Mouse (Mus musculus): ENCODE results near the gene Ubl3. TPM values are rescaled to one million over a fixed set of nuclear protein-coding genes. Genes with fewer than 3 reads are reported as not detected.

Gene Ubl3
- polyA plus RNA-seq, 1 experiment, result 45.3 TPM

- Histone ChIP-seq H3K27me3 (ENCODE audit: control insufficient read depth, insufficient read depth, low read length) (no peaks in the 10 kb centered on the region), H3K4me3 (ENCODE audit: control insufficient read depth, insufficient read depth, low read length) (no peak overlapping the region), H3K36me3 (ENCODE audit: control insufficient read depth, insufficient read depth, low read length) (no peaks in the 10 kb centered on the region), H3K27ac (ENCODE audit: control insufficient read depth, insufficient read depth, low read length) (no peak overlapping the region), H3K4me1 (replicated peaks; ENCODE audit: control insufficient read depth, insufficient read depth, low read length) (peaks cover 3% of the 10 kb centered on the region)
- 83% methylated on average over 7 of the region's 7 CpGs for WGBS
- no peak for TF ChIP-seq POLR2A (IDR thresholded peaks at IDR 0.05; ENCODE audit: control insufficient read depth, extremely low read depth, insufficient read depth, low read length, poor library complexity)
- TF ChIP-seq CTCF (IDR thresholded peaks at IDR 0.05; ENCODE audit: borderline replicate concordance, control insufficient read depth, extremely low read depth, insufficient read depth, low read length, poor library complexity), result no peak
- DNase-seq, result no peak
Observed at GRCm38 (mm10) chr5:148591448-148591862, 38.9 kb upstream of the Ubl3 start.

GRCm38 (mm10) chr5:148590603-148591447 is 38.2 kb upstream of the Ubl3 start:
- H3K4me3 ChIP-seq (ENCODE audit: control insufficient read depth, insufficient read depth, low read length), result no peak overlapping the region
- no peak for DNase-seq
- no peaks in the 10 kb centered on the region for H3K4me1 ChIP-seq (replicated peaks; ENCODE audit: control insufficient read depth, insufficient read depth, low read length)
- no peaks in the 10 kb centered on the region for H3K36me3 ChIP-seq (ENCODE audit: control insufficient read depth, insufficient read depth, low read length)
- H3K27ac ChIP-seq (ENCODE audit: control insufficient read depth, insufficient read depth, low read length), result no peak overlapping the region
- no peaks in the 10 kb centered on the region for H3K27me3 ChIP-seq (ENCODE audit: control insufficient read depth, insufficient read depth, low read length)
- TF ChIP-seq POLR2A (IDR thresholded peaks at IDR 0.05; ENCODE audit: control insufficient read depth, extremely low read depth, insufficient read depth, low read length, poor library complexity) (no peak), CTCF (IDR thresholded peaks at IDR 0.05; ENCODE audit: borderline replicate concordance, control insufficient read depth, extremely low read depth, insufficient read depth, low read length, poor library complexity) (no peak)
- 84% methylated on average over 20 of the region's 20 CpGs for WGBS

- Histone ChIP-seq H3K27ac (ENCODE audit: control insufficient read depth, insufficient read depth, low read length) (no peak overlapping the region), H3K4me1 (replicated peaks; ENCODE audit: control insufficient read depth, insufficient read depth, low read length) (no peaks in the 10 kb centered on the region), H3K36me3 (ENCODE audit: control insufficient read depth, insufficient read depth, low read length) (no peaks in the 10 kb centered on the region), H3K27me3 (ENCODE audit: control insufficient read depth, insufficient read depth, low read length) (no peaks in the 10 kb centered on the region), H3K4me3 (ENCODE audit: control insufficient read depth, insufficient read depth, low read length) (no peak overlapping the region)
- 96% methylated on average over 3 of the region's 3 CpGs for WGBS
- TF ChIP-seq POLR2A (IDR thresholded peaks at IDR 0.05; ENCODE audit: control insufficient read depth, extremely low read depth, insufficient read depth, low read length, poor library complexity) (no peak), CTCF (IDR thresholded peaks at IDR 0.05; ENCODE audit: borderline replicate concordance, control insufficient read depth, extremely low read depth, insufficient read depth, low read length, poor library complexity) (no peak)
- DNase-seq, result no peak
Observed at GRCm38 (mm10) chr5:148588987-148589386, 36.4 kb upstream of the Ubl3 start.

GRCm38 (mm10) chr5:148588142-148588650 is 35.6 kb upstream of the Ubl3 start:
- H3K27me3 ChIP-seq (ENCODE audit: control insufficient read depth, insufficient read depth, low read length), result no peaks in the 10 kb centered on the region
- WGBS, result 86% methylated on average over 6 of the region's 6 CpGs
- no peak for DNase-seq
- TF ChIP-seq CTCF (IDR thresholded peaks at IDR 0.05; ENCODE audit: borderline replicate concordance, control insufficient read depth, extremely low read depth, insufficient read depth, low read length, poor library complexity), result no peak
- TF ChIP-seq POLR2A (IDR thresholded peaks at IDR 0.05; ENCODE audit: control insufficient read depth, extremely low read depth, insufficient read depth, low read length, poor library complexity), result no peak
- H3K4me1 ChIP-seq (replicated peaks; ENCODE audit: control insufficient read depth, insufficient read depth, low read length), result no peaks in the 10 kb centered on the region
- H3K36me3 ChIP-seq (ENCODE audit: control insufficient read depth, insufficient read depth, low read length), result no peaks in the 10 kb centered on the region
- H3K27ac ChIP-seq (ENCODE audit: control insufficient read depth, insufficient read depth, low read length), result no peak overlapping the region
- no peak overlapping the region for H3K4me3 ChIP-seq (ENCODE audit: control insufficient read depth, insufficient read depth, low read length)

GRCm38 (mm10) chr5:148580388-148580985 is 27.9 kb upstream of the Ubl3 start:
- H3K27ac ChIP-seq (ENCODE audit: control insufficient read depth, insufficient read depth, low read length), result no peak overlapping the region
- 98% methylated on average over 13 of the region's 13 CpGs for WGBS
- DNase-seq, result no peak
- no peak for TF ChIP-seq CTCF (IDR thresholded peaks at IDR 0.05; ENCODE audit: borderline replicate concordance, control insufficient read depth, extremely low read depth, insufficient read depth, low read length, poor library complexity)
- no peak for TF ChIP-seq POLR2A (IDR thresholded peaks at IDR 0.05; ENCODE audit: control insufficient read depth, extremely low read depth, insufficient read depth, low read length, poor library complexity)
- no peaks in the 10 kb centered on the region for H3K27me3 ChIP-seq (ENCODE audit: control insufficient read depth, insufficient read depth, low read length)
- H3K4me1 ChIP-seq (replicated peaks; ENCODE audit: control insufficient read depth, insufficient read depth, low read length), result no peaks in the 10 kb centered on the region
- H3K36me3 ChIP-seq (ENCODE audit: control insufficient read depth, insufficient read depth, low read length), result no peaks in the 10 kb centered on the region
- H3K4me3 ChIP-seq (ENCODE audit: control insufficient read depth, insufficient read depth, low read length), result no peak overlapping the region

GRCm38 (mm10) chr5:148579156-148579555 is 26.6 kb upstream of the Ubl3 start:
- H3K4me3 ChIP-seq (ENCODE audit: control insufficient read depth, insufficient read depth, low read length), result no peak overlapping the region
- TF ChIP-seq CTCF (IDR thresholded peaks at IDR 0.05; ENCODE audit: borderline replicate concordance, control insufficient read depth, extremely low read depth, insufficient read depth, low read length, poor library complexity) (no peak), POLR2A (IDR thresholded peaks at IDR 0.05; ENCODE audit: control insufficient read depth, extremely low read depth, insufficient read depth, low read length, poor library complexity) (no peak)
- H3K27me3 ChIP-seq (ENCODE audit: control insufficient read depth, insufficient read depth, low read length), result no peaks in the 10 kb centered on the region
- no peak overlapping the region for H3K27ac ChIP-seq (ENCODE audit: control insufficient read depth, insufficient read depth, low read length)
- 96% methylated on average over 2 of the region's 2 CpGs for WGBS
- H3K36me3 ChIP-seq (ENCODE audit: control insufficient read depth, insufficient read depth, low read length), result no peaks in the 10 kb centered on the region
- H3K4me1 ChIP-seq (replicated peaks; ENCODE audit: control insufficient read depth, insufficient read depth, low read length), result no peaks in the 10 kb centered on the region
- no peak for DNase-seq

Measured in thymus, adult 2 months (tissue).